Mouse (Mus musculus): ENCODE data around the gene Thyn1.

GRCm38 (mm10) chr9:26998669-26999460, 645 bp upstream of the Thyn1 start:
- TF ChIP-seq GATA1 (IDR thresholded peaks at IDR 0.05; ENCODE audit: low read length) (no peak), TAL1 (IDR thresholded peaks at IDR 0.05; ENCODE audit: low read length) (no peak)
